Mouse (Mus musculus): ENCODE measurements around the gene Nom1. TPM values are rescaled to one million over a fixed set of nuclear protein-coding genes. Genes with fewer than 3 reads are reported as not detected.
"Not testable (repeated sequence)": the region's sequence is repeated elsewhere in the genome, so short reads cannot be mapped to it uniquely, and the experiment has no call there.

The Nom1 gene
- 16.8 and 30.7 TPM in 2 replicates for total RNA-seq (2017)

DNA sequence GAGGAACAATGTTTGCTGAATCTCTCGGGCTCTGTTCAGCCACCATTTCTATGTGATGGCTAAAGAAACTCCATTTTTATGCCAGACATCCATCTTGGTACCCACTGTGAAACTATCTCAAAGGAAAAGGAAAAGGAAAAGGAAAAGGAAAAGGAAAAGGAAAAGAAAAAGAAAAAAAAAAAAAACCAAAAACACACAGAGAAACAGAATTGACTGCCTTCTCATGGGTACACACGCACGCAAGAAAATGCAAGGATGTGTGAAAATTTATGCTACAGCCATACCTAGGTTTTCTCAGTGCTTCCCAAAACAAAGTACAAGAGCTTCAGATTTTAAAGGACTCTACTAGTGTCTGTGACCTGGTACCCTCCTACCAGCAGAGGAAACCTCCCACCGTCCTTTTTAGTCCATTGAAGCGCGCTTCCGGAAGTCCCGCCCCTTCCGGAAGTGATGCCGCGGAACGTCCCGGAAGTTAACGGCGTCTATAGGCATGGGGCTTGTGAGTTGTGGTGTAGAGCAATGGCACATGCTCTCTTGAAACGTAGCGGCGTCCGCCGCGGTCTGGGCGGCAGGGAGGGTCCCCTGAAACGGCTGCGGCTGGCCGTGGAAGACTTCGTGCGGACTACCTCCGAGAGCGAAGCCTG lies at the start of gene Nom1:
Gene Nom1, plus strand, starts transcription at position 437 of the 644 bp plus-strand sequence.
- ATAC-seq (replicated peaks; ENCODE audit: low read depth, poor library complexity, severe bottlenecking) = peak; percentile 97

DNA sequence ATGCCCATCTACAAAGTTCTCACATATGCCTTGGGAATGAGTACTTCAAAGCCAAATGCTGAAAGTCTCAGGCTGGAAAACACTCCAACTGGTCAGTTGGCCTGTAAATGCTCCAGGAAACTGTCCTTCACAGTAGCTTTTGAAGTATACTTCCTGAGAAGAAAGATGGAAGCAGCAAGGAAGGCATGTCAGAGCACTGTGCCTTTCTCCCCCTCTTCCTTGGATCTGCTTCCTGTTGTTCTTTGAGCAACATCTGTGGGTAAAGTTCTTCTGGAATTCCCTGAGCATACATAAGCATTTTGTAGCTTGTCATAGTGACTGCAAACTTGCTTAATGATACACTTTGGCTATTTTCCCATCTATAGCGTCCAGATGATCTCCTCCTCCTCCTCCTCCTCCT lies 46.9 kb upstream of the Nom1 start:
- ATAC-seq (replicated peaks; ENCODE audit: low read depth, poor library complexity, severe bottlenecking) = no peak

DNA sequence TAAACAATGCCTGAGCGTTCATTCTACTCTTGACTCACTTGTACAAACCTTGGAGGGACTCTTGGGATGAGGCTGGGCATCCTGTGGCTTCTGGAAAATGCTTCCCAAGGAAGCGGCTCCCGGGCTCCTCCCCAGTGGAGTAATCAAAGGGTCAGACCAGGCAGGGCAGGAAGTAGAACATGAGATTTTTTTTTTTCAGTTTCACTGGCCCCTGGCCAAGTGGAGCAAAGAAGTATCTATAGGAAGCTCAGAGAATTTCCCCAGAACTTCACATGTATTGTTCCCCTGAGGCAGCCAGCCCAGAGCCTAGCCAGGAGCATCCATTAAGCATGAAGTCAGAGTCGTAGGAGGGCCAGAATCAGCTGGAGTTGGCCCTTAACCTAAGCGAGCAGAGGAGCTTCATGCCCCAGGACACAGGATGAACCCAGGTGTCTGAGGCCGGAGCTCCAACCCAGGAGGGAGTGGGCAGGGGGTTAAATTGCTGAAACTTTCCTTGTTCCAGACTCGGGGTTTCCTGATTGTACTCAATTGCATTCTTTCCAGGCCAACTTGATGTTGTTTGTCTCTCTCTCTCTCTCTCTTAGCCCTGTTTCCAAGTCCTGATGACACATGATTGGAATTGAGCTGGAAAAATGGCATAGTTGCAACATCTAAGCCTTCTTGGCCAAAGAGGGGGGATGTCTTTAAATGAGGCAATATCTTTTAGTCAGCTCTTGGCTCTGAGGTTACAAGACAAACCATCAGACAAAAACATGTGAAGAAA lies 46.1 kb upstream of the Nom1 start:
- no peak for ATAC-seq (replicated peaks; ENCODE audit: low read depth, poor library complexity, severe bottlenecking)

DNA sequence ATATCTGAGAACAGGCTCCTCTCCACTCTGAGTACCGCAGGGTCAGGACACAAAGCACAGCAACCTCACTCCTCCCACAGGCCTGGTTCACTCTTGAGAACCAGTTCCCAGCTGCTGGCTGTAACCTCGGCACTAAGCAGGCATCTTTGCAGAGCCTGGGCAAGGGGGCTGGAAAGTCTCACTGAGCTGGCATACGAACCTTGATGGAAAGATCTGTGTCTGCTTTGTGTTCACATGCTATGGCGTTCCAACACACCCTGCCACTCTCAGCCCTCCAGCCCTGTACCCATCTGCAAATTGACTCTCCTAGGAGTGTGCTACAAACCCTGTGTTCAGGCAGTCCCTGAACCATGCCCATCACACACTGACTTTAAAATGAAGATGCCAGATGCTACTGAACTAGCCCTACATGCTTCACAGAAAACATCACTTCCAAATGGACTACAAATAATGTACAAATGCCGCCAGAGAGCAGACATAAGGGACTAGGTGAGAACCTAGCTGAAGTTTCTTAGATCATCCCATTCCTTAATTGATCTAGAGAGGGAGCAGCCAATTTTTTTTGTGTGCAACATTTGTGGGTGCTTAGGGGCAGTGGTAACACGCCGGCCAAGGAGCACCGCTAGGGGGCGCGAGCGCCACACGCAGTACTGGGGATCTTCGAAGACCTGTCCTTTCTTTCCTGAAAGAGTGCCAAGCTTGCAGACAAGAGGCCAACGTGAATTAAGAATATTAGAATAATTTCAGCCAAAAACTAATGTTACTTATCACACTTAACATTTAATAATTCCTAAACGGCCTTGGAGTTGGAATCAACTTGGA lies 45.3 kb upstream of the Nom1 start:
- peak; percentile 73 for ATAC-seq (replicated peaks; ENCODE audit: low read depth, poor library complexity, severe bottlenecking)

DNA sequence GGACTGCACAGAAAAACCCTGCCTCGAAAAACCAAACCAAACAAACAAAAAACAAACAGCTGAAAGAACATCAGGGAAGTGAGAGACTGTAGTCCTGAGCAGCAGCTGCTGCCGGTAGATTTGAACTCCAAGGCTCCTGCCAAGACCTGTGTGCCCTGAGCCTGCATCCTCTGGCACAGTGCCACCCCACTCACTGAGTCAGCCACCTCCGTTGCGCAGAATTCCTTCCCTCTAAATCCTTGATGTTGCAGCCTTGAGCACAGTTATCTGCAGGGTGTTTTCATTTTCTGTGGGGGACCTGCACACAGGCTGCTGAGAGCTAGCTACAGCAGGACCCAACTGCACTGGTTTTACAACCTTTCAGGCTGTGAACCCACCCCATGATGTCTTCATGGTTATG lies 36.0 kb upstream of the Nom1 start:
- no peak for ATAC-seq (replicated peaks; ENCODE audit: low read depth, poor library complexity, severe bottlenecking)

DNA sequence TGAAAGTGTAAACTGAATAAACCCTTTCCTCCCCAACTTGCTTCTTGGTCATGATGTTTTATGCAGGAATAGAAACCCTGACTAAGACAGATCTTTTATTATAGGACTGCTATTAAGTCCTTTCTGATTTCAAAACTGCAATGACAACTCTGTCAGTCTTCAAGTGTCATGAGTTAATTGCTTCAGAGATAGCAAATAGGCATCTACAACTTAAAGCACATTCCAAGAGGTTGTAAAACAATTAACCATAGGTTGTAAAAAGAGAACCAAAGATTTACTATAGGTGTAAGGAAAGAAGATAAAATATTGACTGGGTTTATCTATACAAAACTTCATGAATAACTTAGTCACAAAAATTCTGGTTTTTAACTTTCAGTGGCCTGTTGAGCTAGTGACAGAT lies 23.6 kb upstream of the Nom1 start:
- no peak for ATAC-seq (replicated peaks; ENCODE audit: low read depth, poor library complexity, severe bottlenecking)

DNA sequence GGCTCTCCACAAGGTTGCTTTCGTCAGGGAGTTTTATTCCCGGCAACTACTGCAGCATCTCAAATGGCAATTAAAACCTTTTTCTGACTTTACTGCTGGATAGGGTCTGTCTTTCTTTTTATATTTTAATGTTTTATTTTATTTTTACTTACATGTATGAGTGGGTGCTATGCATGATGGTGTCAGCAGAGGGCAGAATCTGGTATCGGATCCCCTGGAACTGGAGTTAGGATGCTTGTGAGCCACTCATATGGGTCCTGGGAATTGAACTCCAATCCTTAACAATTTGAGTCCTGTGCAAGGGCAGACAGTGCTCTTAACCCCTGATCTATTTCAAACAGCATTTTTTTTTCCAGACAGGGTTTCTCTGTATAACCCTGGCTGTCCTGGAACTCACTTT lies 21.4 kb upstream of the Nom1 start:
- ATAC-seq (replicated peaks; ENCODE audit: low read depth, poor library complexity, severe bottlenecking) = no peak

DNA sequence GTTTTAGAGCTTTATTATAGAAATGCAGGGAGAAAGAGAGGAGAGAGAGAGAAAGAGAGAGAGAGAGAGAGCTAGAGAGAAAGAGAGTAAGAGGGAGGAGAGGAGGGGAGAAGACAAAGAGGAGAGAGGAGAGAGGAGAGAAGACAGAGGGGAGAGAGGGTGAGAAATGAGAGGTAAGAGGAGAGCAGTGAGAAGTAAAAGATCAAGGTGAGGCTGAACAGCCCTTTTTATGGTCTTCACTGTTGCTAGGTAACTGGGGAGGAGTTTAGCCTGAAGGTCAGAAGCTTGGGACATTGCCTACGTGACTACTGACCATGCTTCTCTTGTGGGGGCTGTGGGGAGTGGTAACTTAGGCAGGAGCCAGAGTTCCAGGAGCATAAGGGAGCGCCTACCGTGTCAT lies 11.1 kb upstream of the Nom1 start:
- not testable (repeated sequence) for ATAC-seq (replicated peaks; ENCODE audit: low read depth, poor library complexity, severe bottlenecking)

DNA sequence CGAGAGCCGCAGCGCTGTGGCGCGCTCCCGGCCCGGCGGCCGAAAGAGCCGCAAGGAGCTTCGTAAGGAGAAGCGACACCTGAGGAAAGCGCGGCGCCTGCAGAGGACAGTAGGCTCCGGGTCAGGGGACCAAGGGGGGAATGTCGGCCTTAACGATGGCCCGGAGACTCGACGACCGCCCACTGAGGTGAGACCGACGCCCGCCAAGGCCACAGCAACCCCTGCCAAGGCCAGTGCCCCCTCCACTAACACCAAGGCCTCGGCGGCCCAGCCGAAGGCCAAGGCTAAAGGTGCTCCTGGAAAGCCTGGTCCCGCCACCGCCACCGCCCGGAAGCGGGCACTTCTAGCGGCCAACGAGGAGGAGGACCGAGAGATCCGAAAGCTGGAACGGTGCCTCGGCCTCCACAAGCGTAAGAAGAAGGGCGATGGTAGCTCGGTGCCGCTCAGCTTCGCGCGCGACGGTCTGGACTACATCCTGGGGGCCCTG lies 451 bp downstream of the Nom1 start:
- peak; percentile 40 for ATAC-seq (replicated peaks; ENCODE audit: low read depth, poor library complexity, severe bottlenecking)

DNA sequence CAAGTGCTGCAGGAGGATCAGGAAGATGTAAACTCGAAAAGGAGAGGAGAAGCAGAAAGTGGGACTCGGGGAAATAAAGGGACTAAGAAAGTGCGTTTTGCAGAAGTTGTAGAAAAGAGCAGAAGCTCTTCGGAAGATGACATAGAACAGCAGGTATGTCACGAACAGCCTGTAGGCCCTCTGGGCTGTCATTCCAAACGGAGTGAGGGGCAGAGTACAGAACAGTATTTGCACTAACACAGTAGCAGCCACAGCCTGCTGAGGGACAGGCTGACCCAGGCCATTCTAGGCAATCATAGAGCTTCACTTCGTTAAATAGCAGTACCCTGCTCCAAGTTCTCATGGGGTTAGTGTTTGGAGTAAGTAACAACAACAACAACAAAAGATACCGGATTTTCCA lies 1.0 kb downstream of the Nom1 start:
- no peak for ATAC-seq (replicated peaks; ENCODE audit: low read depth, poor library complexity, severe bottlenecking)

DNA sequence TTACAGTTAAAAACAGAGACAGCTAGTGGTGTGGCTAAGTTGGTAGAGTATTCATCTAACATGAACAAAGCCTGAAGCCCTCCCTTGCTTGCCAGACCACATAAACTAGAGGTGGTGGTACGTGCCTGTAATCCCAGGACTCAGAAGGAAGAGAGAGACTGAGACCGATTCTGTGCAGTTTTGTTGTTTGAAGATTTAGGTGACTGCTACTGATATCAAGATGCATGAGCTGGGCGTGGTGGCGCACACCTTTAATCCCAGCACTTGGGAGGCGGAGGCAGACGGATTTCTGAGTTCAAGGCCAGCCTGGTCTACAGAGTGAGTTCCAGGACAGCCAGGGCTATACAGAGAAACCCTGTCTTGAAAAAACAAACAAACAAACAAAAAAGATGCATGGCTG lies 2.3 kb downstream of the Nom1 start:
- ATAC-seq (replicated peaks; ENCODE audit: low read depth, poor library complexity, severe bottlenecking) = not testable (repeated sequence)

DNA sequence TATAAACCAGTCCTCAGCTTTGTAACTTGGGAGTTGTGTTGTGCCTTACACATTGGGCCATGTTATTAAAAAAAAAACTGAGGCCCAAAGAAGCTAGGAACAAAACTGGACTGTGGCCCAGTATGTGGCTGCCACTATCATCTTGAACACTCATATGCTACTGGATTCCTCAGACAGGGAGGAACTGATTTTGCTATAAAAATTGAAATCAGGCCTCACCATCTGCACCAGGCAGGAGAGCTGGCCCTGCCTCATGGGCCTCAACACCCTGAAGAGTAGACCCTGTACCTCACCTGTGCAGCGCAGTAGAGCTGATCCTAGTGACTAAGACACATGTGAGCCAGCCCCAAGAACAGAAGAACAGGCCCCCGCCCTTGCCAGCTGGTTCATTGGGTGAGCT lies 10.8 kb downstream of the Nom1 start:
- ATAC-seq (replicated peaks; ENCODE audit: low read depth, poor library complexity, severe bottlenecking) = no peak

DNA sequence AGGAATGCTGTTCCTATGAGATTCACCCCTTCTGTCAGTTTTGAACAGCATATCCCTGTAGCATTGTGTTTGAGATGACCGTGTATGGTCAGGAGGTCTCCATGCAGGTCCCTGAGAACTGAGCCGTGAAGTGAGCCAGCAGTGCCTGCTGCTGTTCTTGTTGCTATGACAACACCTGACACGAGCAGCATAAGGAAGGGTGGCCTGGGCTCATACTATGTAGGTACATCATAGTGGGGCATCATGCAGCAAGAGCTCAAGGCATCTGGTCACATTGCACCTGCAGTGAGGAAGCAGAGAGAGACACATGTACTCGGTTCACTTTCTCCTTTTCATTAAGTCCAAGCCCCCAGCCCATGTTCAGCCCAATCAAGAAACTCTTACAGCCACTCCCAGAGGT lies 17.9 kb downstream of the Nom1 start:
- ATAC-seq (replicated peaks; ENCODE audit: low read depth, poor library complexity, severe bottlenecking) = no peak

DNA sequence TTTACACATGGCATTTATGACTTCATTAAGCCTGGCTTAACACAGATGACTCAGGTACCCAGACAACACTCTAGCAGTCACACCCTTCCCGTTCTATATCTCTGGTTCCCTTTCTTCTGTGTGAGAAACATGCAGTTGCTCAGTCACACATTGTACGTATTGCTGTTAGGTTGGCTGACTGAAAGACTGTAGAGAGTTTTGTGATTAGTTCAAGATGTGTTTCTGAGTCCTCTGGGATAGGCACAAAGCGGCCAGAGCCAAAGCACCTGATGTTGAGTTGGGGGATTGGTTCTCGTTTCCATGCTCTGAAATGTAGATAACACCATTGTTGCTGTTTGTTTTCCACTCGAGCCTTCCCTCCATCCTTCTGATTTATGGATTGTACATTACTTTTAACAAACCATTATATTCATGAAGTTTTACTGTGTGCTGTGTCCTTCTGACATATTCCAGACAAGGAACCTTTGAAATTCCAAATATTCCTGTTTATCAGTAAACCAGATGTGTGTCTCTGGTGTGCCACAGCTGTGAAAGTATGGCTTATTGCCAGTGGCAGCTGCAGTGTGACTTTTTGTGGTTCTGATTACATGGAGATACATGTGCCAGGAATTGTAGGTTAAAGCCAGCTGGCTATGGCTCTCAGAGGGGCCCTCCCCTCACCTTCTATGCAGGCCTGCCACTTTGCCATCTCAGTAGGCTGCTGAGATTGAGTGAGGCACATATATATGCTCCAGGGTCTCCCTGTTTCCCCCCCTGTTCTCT lies 22.6 kb downstream of the Nom1 start:
- ATAC-seq (replicated peaks; ENCODE audit: low read depth, poor library complexity, severe bottlenecking) = no peak

DNA sequence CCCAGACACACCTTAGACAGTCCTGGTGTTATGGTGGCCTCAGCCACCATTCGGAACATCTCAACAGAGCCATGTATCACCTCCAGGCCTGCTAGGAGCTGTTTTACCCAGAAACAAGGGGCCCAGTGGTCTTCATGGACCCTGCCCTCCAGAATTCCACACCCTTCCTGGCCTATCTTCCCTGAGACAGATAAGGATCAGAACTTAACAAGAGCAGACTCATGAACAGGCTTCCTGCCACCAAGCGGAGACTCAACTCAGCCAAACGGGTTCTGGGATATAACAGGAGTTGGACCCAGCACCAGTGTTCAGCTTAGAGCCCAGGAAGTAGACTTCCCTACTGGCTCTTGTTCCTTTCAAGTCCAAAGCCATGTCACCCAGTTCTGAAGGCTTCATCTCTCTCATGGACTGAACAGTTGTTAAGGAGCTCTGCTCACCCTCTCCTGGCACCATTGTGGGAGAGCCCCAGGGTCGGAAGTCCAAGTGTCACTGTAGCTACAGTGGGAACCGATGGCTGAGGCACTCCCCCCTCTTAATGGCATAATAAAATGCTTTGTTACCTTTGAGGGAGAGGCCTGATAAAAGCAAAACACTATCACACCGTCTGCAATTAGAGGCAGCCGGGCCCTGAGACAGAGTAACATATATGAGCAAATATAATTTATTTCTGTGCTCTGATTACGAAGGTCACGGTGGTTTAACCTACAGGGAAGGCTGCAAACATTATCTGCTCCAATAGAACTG lies 28.7 kb downstream of the Nom1 start:
- ATAC-seq (replicated peaks; ENCODE audit: low read depth, poor library complexity, severe bottlenecking) = no peak

DNA sequence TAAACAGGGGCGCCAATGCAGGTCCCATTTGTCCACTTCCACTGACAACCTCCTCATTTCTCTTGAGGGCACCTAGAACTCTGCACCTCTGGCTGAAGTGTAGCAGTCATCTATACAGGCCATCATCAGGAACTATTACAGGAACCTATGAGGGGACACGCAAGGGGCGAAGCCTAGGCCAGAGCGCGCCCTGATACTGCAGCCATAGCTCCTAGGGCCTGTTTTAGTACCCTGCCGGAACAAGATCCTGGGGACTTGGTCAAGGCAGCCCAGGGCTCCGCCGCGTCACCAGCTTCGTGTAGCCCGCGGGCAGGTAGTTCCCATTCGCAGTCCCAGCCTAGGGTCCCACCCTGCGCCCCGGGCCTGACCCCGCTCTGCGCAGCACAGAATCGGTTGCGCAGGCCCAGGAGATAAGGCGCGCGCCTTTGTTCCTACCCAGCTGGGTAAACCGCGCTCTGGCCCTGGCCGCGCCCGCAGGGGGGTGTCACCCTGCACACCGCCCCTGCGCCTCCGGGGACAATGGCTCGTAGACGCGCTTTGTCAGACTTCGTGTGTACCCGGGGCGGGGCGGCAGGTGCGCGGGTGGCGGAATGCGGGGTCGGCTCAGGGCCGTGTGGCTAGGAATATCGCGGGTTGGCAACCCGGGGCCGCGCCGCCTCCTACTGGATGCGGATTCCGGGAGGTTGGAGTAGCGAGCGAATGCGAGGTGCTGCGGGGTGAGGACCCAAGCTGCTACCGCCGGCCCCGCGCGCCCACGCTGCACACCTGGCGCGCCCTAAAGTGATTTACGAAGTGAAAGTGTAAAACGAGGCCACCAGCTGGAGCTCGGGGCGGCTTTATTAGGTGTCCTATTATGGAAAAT lies 33.3 kb downstream of the Nom1 start:
- peak; percentile 84 for ATAC-seq (replicated peaks; ENCODE audit: low read depth, poor library complexity, severe bottlenecking)

DNA sequence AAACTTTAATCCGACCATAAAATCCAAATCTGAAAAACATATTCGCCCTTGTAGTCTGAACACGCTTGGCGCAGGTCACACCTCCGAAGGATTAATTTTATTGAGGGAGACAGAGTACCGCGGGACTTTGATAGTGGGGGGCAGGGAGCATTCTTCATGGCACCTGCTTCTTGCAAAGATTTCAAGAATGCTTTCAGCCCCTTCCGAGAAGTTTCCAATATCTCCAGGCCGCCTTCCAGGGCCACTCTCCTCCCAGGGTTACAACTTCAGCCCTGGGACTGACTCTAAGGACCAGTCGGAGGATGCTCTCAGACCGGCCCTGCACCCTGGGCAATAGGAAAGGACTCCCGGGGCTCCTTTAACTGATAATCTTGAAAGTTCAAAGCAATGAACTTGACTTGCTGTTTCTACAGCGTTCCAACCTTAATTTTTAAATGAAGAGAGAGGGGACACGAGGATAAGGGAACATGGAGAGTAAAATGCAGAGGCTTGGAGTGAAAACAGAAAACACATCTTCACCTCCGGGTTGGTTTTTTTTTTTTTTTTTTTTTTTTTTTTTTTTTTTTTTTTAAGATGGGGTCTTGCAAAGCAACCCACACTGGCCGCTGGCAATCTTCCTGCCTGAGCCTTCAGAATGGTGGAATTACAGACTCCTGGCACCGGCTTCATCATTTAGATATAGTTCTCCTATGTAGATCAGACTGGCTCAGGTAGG lies 34.0 kb downstream of the Nom1 start:
- ATAC-seq (replicated peaks; ENCODE audit: low read depth, poor library complexity, severe bottlenecking) = no peak

DNA sequence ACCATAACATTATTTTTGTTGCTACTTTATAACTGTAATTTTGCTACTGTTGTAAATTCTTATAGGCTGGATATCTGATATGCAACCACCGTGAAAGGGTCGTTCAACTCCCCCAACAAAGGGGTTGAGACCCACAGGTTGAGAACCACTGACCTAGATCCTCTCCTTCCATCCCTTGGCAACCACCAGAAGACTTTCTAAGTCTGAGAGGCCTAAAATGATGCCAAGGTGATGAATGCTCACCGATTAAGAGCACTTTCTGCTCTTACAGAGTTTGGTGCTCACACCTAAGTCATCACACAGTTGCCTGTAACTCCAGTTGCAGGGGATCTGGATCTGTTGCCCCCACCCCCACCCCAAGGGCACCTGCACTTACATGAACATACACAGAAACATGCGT lies 35.0 kb downstream of the Nom1 start:
- no peak for ATAC-seq (replicated peaks; ENCODE audit: low read depth, poor library complexity, severe bottlenecking)

Measured in common myeloid progenitor, adult 5-6 weeks (primary cell).